Comparison of ENCODE assay signal across 10 mouse cellular contexts in the genomic region with DNA sequence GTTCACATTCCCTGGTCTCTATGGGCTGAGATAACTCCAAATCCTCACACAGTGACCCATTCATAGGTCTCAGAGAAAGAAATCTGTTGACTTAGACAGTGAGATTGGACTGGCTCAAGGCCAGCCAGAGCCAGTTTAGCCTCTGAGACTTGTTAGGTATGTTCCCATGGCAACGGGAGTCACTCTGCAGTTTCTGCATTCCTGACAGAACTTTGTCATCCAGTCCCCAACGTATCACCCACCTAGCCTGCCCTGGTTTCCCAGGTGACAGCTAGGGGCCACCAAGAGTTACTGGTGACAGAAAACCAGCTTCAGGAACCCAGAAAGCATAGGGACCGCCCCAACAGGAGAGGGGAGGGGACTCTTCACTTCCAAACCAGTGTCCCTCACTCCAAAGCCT. TPM values are rescaled to one million over a fixed set of nuclear protein-coding genes. Genes with fewer than 3 reads are reported as not detected.
DNase-seq lines count a peak whose midpoint lies in the region; ATAC-seq and TF ChIP-seq lines count a peak whose summit lies in the region.
"Had no signal": no experiment of that assay in that cellular context is flagged by ENCODE, and none has a peak within 500 bp of the region (broad histone marks: within the 10 kb centered on the region; RNA-seq: fewer than 3 reads in every experiment).

No protein-coding gene starts in this region.

- no peak overlapping the region for H3K4me3 ChIP-seq in lung, postnatal 0 days (ENCODE audit: low read depth, low read length)
- H3K4me3 ChIP-seq in lung, adult 2 months (replicated peaks; ENCODE audit: extremely low read depth, low read depth, low read length) = no peak overlapping the region
- no peak overlapping the region for H3K4me3 ChIP-seq in stomach, embryonic 14.5 days (ENCODE audit: low read depth, low read length)

- H3K4me1 ChIP-seq in lung, postnatal 0 days (ENCODE audit: insufficient read depth, low read depth, low read length) = peaks cover 11% of the 10 kb centered on the region; the same call in 1 of the 2 replicates
- no peaks in the 10 kb centered on the region; the same call in 1 of the 2 replicates for H3K4me1 ChIP-seq in lung, adult 2 months (ENCODE audit: control insufficient read depth, insufficient read depth, low read length)
- H3K4me1 ChIP-seq in stomach, embryonic 14.5 days (ENCODE audit: control insufficient read depth, insufficient read depth, low read length) = peaks cover 14% of the 10 kb centered on the region

- no peak overlapping the region for H3K4me2 ChIP-seq in lung, postnatal 0 days (replicated peaks; ENCODE audit: low read depth, low read length)
- H3K4me2 ChIP-seq in stomach, embryonic 14.5 days (replicated peaks; ENCODE audit: low read depth, low read length) = no peak overlapping the region

- H3K27me3 ChIP-seq in lung, postnatal 0 days (replicated peaks; ENCODE audit: insufficient read depth, low read length) = no peaks in the 10 kb centered on the region
- H3K27me3 ChIP-seq in stomach, embryonic 14.5 days (ENCODE audit: control insufficient read depth, insufficient read depth, low read length) = no peaks in the 10 kb centered on the region

- H3K9ac ChIP-seq in lung, postnatal 0 days (replicated peaks; ENCODE audit: low read depth) = no peak overlapping the region
- H3K9ac ChIP-seq in stomach, embryonic 14.5 days (replicated peaks; ENCODE audit: low read depth, low read length) = no peak overlapping the region

- TF ChIP-seq EP300 in lung, postnatal 0 days (IDR thresholded peaks at IDR 0.05) = no peak

- peak; percentile 42 to 65 for DNase-seq in adrenal gland, adult (ENCODE audit: inconsistent age in 2 of 2, low spot score in 1 of 2)
- no peak for DNase-seq in adrenal gland, adult 2 months
- DNase-seq in lung, postnatal 0 days (ENCODE audit: low spot score) = peak; percentile 79
- DNase-seq in lung, adult 2 months = no peak
- DNase-seq in kidney, adult 8-10 months = peak; percentile 48 to 55
- DNase-seq in cerebellum, postnatal 4 days (ENCODE audit: low spot score in 2 of 2) = no peak
- no peak for DNase-seq in cerebellum, adult 9-11 months

- no peak for TF ChIP-seq CTCF in lung, postnatal 0 days (IDR thresholded peaks at IDR 0.05)
- TF ChIP-seq CTCF in lung, adult 2 months (IDR thresholded peaks at IDR 0.05; ENCODE audit: insufficient read depth, low read length) = no peak

- WGBS in lung, postnatal 0 days = 27% methylated on average over 3 of the region's 3 CpGs
- WGBS in lung, adult 2 months = 47% methylated on average over 3 of the region's 3 CpGs
- WGBS in stomach, embryonic 14.5 days = 35% methylated on average over 3 of the region's 3 CpGs

- H3K9me3 ChIP-seq in lung, postnatal 0 days (ENCODE audit: low read length) = no peaks in the 10 kb centered on the region
- no peaks in the 10 kb centered on the region for H3K9me3 ChIP-seq in stomach, embryonic 14.5 days (ENCODE audit: control insufficient read depth, low read depth, low read length)

- no peaks in the 10 kb centered on the region for H3K36me3 ChIP-seq in lung, postnatal 0 days (ENCODE audit: insufficient read depth, low read length)
- no peaks in the 10 kb centered on the region for H3K36me3 ChIP-seq in stomach, embryonic 14.5 days (ENCODE audit: control insufficient read depth, insufficient read depth, low read length)

- no peak for TF ChIP-seq POLR2A in lung, adult 2 months (IDR thresholded peaks at IDR 0.05; ENCODE audit: borderline replicate concordance, extremely low read depth, low read depth, low read length)

- ATAC-seq in lung, postnatal 0 days = no peak
- no peak for ATAC-seq in stomach, embryonic 14.5 days (ENCODE audit: insufficient number of reproducible peaks, insufficient read depth, low FRiP score, low read depth)

- H3K27ac ChIP-seq in lung, postnatal 0 days (ENCODE audit: low read length) = peak overlapping the region; percentile 69
- peak overlapping the region; percentile 58; the same call in 1 of the 2 replicates for H3K27ac ChIP-seq in stomach, embryonic 14.5 days (ENCODE audit: low read length)

RNA-seq across cellular contexts. Expression of gene Krt8, which starts 9.4 kb away (rescaled TPM):
- total RNA-seq in adrenal gland, adult 2 months (2021) = 1 to 10 TPM; 1.7 TPM
- polyA plus RNA-seq in adrenal gland, adult 2 months (2012; rRNA removed) = 0.62 and 1.1 TPM in 2 replicates
- polyA plus RNA-seq in lung, postnatal 0 days (2015; fragmentation: Nextera tagmentation; extraction: Ambion mirVana) = 353 and 389 TPM in 2 replicates
- 128 and 147 TPM in 2 replicates for polyA plus RNA-seq in lung, adult 2 months (2012; rRNA removed)
- polyA plus RNA-seq in stomach, embryonic 14.5 days (2014; fragmentation: Nextera tagmentation; extraction: Ambion mirVana) = 707 and 780 TPM in 2 replicates
- total RNA-seq: layer of hippocampus, adult 18-20 months had no signal

RNA-seq across cellular contexts. Expression of gene Krt18, which starts 14.3 kb away (rescaled TPM):
- 1 to 10 TPM; 1.6 to 2.5 TPM for total RNA-seq in adrenal gland, adult 2 months (2021)
- polyA plus RNA-seq in adrenal gland, adult 2 months (2012; rRNA removed) = 0.61 and 1.1 TPM in 2 replicates
- 235 and 248 TPM in 2 replicates for polyA plus RNA-seq in lung, postnatal 0 days (2015; fragmentation: Nextera tagmentation; extraction: Ambion mirVana)
- polyA plus RNA-seq in lung, adult 2 months (2012; rRNA removed) = 62.6 and 63.8 TPM in 2 replicates
- 407 and 452 TPM in 2 replicates for polyA plus RNA-seq in stomach, embryonic 14.5 days (2014; fragmentation: Nextera tagmentation; extraction: Ambion mirVana)

RNA-seq across cellular contexts. Expression of gene Krt78, which starts 59.6 kb away (rescaled TPM):
- total RNA-seq in adrenal gland, adult 2 months (2021) = not detected
- not detected in 2 replicates for polyA plus RNA-seq in adrenal gland, adult 2 months (2012; rRNA removed)
- polyA plus RNA-seq in lung, postnatal 0 days (2015; fragmentation: Nextera tagmentation; extraction: Ambion mirVana) = 0.08 and 0.20 TPM in 2 replicates
- 0.05 and 32.9 TPM in 2 replicates for polyA plus RNA-seq in lung, adult 2 months (2012; rRNA removed)
- polyA plus RNA-seq in stomach, embryonic 14.5 days (2014; fragmentation: Nextera tagmentation; extraction: Ambion mirVana) = 0.36 and 0.66 TPM in 2 replicates
- total RNA-seq: layer of hippocampus, adult 18-20 months; megakaryocyte progenitor cell, adult 5-6 weeks had no signal

RNA-seq across cellular contexts. Expression of gene Eif4b, which starts 59.9 kb away (rescaled TPM):
- 100 to 1,000 TPM; 230 to 238 TPM for total RNA-seq in adrenal gland, adult 2 months (2021)
- polyA plus RNA-seq in adrenal gland, adult 2 months (2012; rRNA removed) = 28.8 and 43.7 TPM in 2 replicates
- polyA plus RNA-seq in lung, postnatal 0 days (2015; fragmentation: Nextera tagmentation; extraction: Ambion mirVana) = 54.0 and 61.8 TPM in 2 replicates
- 47.3 and 87.1 TPM in 2 replicates for polyA plus RNA-seq in lung, adult 2 months (2012; rRNA removed)
- polyA plus RNA-seq in stomach, embryonic 14.5 days (2014; fragmentation: Nextera tagmentation; extraction: Ambion mirVana) = 129 and 134 TPM in 2 replicates

Comparison
In these comparisons a context has a peak if more than half of its experiments do, and no peak if none do; other contexts are left out.
1. DNase-seq: peak in adrenal gland, adult (2 of 2), lung, postnatal 0 days (single experiment) and kidney, adult 8-10 months (2 of 2); none in adrenal gland, adult 2 months (single experiment), lung, adult 2 months (single experiment), cerebellum, postnatal 4 days (0 of 2) and cerebellum, adult 9-11 months (single experiment).
2. RNA of gene Krt8, which starts 9.4 kb away (polyA plus RNA-seq): 707 to 780 TPM in stomach, embryonic 14.5 days, 353 to 389 TPM in lung, postnatal 0 days and 128 to 147 TPM in lung, adult 2 months; 0.62 to 1.1 TPM in adrenal gland, adult 2 months; every median in the first group is over 10 times any median in the second.
3. RNA of gene Krt18, which starts 14.3 kb away (polyA plus RNA-seq): 407 to 452 TPM in stomach, embryonic 14.5 days, 235 to 248 TPM in lung, postnatal 0 days and 62.6 to 63.8 TPM in lung, adult 2 months; 0.61 to 1.1 TPM in adrenal gland, adult 2 months; every median in the first group is over 10 times any median in the second.